Mouse (Mus musculus): ENCODE data around the gene Klhl36.

DNA sequence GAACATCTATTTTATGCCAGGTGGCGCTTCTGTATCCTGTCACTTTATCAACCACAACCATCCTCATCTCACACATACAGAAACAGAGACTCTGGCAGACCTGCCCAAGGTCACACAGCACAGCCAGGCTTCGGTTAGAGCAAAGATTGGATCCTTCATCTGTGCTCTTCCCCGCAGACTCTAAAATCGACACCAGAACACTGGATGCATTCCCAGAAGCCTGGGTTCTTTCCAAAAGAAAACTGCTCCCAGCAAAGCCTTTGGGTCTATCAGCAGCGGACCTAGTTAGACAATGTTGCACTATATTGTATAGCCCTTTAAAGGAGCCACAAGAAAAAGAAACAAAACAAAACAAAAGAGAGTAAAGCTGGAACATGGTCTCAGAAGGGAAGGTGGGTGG lies 26.8 kb upstream of the Klhl36 start:
- TF ChIP-seq POLR2A (IDR thresholded peaks at IDR 0.05; ENCODE audit: borderline replicate concordance, extremely low read depth, insufficient read depth, insufficient read length, poor library complexity, severe bottlenecking) (no peak), CTCF (IDR thresholded peaks at IDR 0.05; ENCODE audit: borderline replicate concordance, extremely low read depth, insufficient read depth, insufficient read length) (no peak)

Measured in brain, embryonic 14.5 days (tissue).